In genomic region chr3:90254419-90255193, GRCm38 (mm10) we compare ENCODE assay signal across 8 mouse cellular contexts. TPM values are rescaled to one million over a fixed set of nuclear protein-coding genes. Genes with fewer than 3 reads are reported as not detected.
A peak's percentile ranks its signal among the peaks of the same experiment; 100 is the strongest.
DNase-seq lines count a peak whose midpoint lies in the region; ATAC-seq and TF ChIP-seq lines count a peak whose summit lies in the region.

No protein-coding gene starts in this region.

- no peak for TF ChIP-seq POLR2A in heart, adult 2 months (IDR thresholded peaks at IDR 0.05; ENCODE audit: insufficient read depth, low read depth, low read length)
- 0 out of 2 replicates have a peak, but pooled peaks have one; percentile 37 for TF ChIP-seq POLR2A in CH12.LX (IDR thresholded peaks at IDR 0.05; ENCODE audit: low read depth, low read length)

- H3K4me3 ChIP-seq in heart, adult 2 months, result peak overlapping the region; percentile 80
- peak overlapping the region; percentile 91 to 95 (median 93) for H3K4me3 ChIP-seq in CH12.LX (replicated peaks in 1 of 3; ENCODE audit: low read depth in 2 of 3, low read length in 2 of 3, poor library complexity in 1 of 3)
- peak overlapping the region; percentile 83 for H3K4me3 ChIP-seq in embryonic facial prominence, embryonic 14.5 days (ENCODE audit: low read depth, low read length)
- H3K4me3 ChIP-seq in intestine, embryonic 16.5 days (ENCODE audit: low read length), result peak overlapping the region; percentile 79
- H3K4me3 ChIP-seq in midbrain, embryonic 12.5 days, result peak overlapping the region; percentile 91

- H3K27ac ChIP-seq in heart, adult 2 months, result peak overlapping the region; percentile 92
- peak overlapping the region; percentile 91 for H3K27ac ChIP-seq in CH12.LX (ENCODE audit: insufficient read depth, low read depth)
- peak overlapping the region; percentile 71 for H3K27ac ChIP-seq in embryonic facial prominence, embryonic 14.5 days (replicated peaks; ENCODE audit: low read depth, low read length)
- peak overlapping the region; percentile 81 for H3K27ac ChIP-seq in intestine, embryonic 16.5 days (ENCODE audit: low read length)
- H3K27ac ChIP-seq in midbrain, embryonic 12.5 days (replicated peaks), result peak overlapping the region; percentile 89

- H3K4me2 ChIP-seq in CH12.LX (ENCODE audit: insufficient read depth, low read depth, poor library complexity, severe bottlenecking), result peak overlapping the region; percentile 46
- H3K4me2 ChIP-seq in embryonic facial prominence, embryonic 14.5 days (ENCODE audit: low read depth, low read length), result peak overlapping the region; percentile 91
- H3K4me2 ChIP-seq in intestine, embryonic 16.5 days (ENCODE audit: low read depth, low read length), result peak overlapping the region; percentile 70
- H3K4me2 ChIP-seq in midbrain, embryonic 12.5 days (replicated peaks), result peak overlapping the region; percentile 84

- intact Hi-C loops in heart, adult 2 months (cut with DNase I), result loop anchor here (2.0 kb wide), 2 partner anchors 24 to 34 kb away; partner anchors contain the start of gene Jtb
- intact Hi-C loops in left cerebral cortex, postnatal 4 days (cut with DNase I), result no loop called here

- H3K4me1 ChIP-seq in heart, adult 2 months (ENCODE audit: control insufficient read depth, insufficient read depth, low read length), result peaks cover 7% of the 10 kb centered on the region
- H3K4me1 ChIP-seq in CH12.LX (ENCODE audit: control insufficient read depth in 1 of 2, insufficient read depth in 2 of 2), result peaks cover 8 to 45% of the 10 kb centered on the region in 2 experiments
- H3K4me1 ChIP-seq in embryonic facial prominence, embryonic 14.5 days (ENCODE audit: control insufficient read depth, insufficient read depth, low read length), result peaks cover 12% of the 10 kb centered on the region; the same call in 1 of the 2 replicates
- peaks cover 11% of the 10 kb centered on the region for H3K4me1 ChIP-seq in intestine, embryonic 16.5 days (ENCODE audit: control insufficient read depth, insufficient read depth, low read length)
- H3K4me1 ChIP-seq in midbrain, embryonic 12.5 days, result peaks cover 13% of the 10 kb centered on the region

- TF ChIP-seq CTCF in heart, adult 2 months (IDR thresholded peaks at IDR 0.05), result no peak
- TF ChIP-seq CTCF in CH12.LX (conservative IDR thresholded peaks at IDR 0.05 in 1 of 2, IDR thresholded peaks at IDR 0.05 in 1 of 2; ENCODE audit: low read depth in 2 of 2, low read length in 2 of 2), result peak in 1 of 2 experiments; percentile 19; a peak in 1 of 4 replicates

- WGBS in heart, adult 2 months, result 1% methylated on average over 41 of the region's 41 CpGs
- WGBS in embryonic facial prominence, embryonic 14.5 days, result 1% methylated on average over 31 of the region's 41 CpGs
- under 1% methylated on average over 41 of the region's 41 CpGs for WGBS in intestine, embryonic 16.5 days
- WGBS in midbrain, embryonic 12.5 days, result under 1% methylated on average over 41 of the region's 41 CpGs

- dilution Hi-C loops in CH12.LX (cut with MboI; ENCODE audit: extremely low pct_ligation_motif_present, extremely low pct_unique_long_range_greater_than_20kb, low sequenced_read_pairs), result no loop called here

- TF ChIP-seq RAD21 in CH12.LX (IDR thresholded peaks at IDR 0.05; ENCODE audit: low read depth, low read length), result no peak

- in situ Hi-C loops in CH12.LX (cut with MboI; ENCODE audit: low pct_ligation_motif_present, low pct_unique_long_range_greater_than_20kb, low sequenced_read_pairs), result no loop called here

- H3K79me2 ChIP-seq in heart, adult 2 months (replicated peaks; ENCODE audit: control insufficient read depth, insufficient read depth, low read length), result peaks cover 3% of the 10 kb centered on the region; the same call in 1 of the 2 replicates
- H3K79me2 ChIP-seq in CH12.LX (replicated peaks; ENCODE audit: control insufficient read depth, extremely low read depth, insufficient read depth, poor library complexity, severe bottlenecking), result peaks cover 56% of the 10 kb centered on the region

- peak; percentile 61 for ATAC-seq in embryonic facial prominence, embryonic 14.5 days (ENCODE audit: low read depth)
- ATAC-seq in intestine, embryonic 16.5 days, result peak; percentile 78
- peak; percentile 78 for ATAC-seq in midbrain, embryonic 12.5 days (ENCODE audit: low FRiP score, low read depth)

- H3K27me3 ChIP-seq in heart, adult 2 months (ENCODE audit: control insufficient read depth, insufficient read depth, low read length), result no peaks in the 10 kb centered on the region
- H3K27me3 ChIP-seq in CH12.LX (replicated peaks), result no peaks in the 10 kb centered on the region
- H3K27me3 ChIP-seq in embryonic facial prominence, embryonic 14.5 days (replicated peaks; ENCODE audit: control insufficient read depth, insufficient read depth, low read length), result no peaks in the 10 kb centered on the region
- H3K27me3 ChIP-seq in intestine, embryonic 16.5 days (replicated peaks; ENCODE audit: control insufficient read depth, insufficient read depth, low read length), result no peaks in the 10 kb centered on the region
- H3K27me3 ChIP-seq in midbrain, embryonic 12.5 days, result no peaks in the 10 kb centered on the region

- no peaks in the 10 kb centered on the region; the same call in 1 of the 2 replicates for H3K36me3 ChIP-seq in heart, adult 2 months (ENCODE audit: control insufficient read depth, insufficient read depth, low read length)
- peaks cover 41 to 45% of the 10 kb centered on the region in 2 experiments for H3K36me3 ChIP-seq in CH12.LX (replicated peaks in 1 of 2; ENCODE audit: control insufficient read depth in 1 of 2, insufficient read depth in 1 of 2, low read length in 1 of 2)
- peaks cover 49% of the 10 kb centered on the region for H3K36me3 ChIP-seq in embryonic facial prominence, embryonic 14.5 days (ENCODE audit: control insufficient read depth, insufficient read depth, low read length)
- H3K36me3 ChIP-seq in intestine, embryonic 16.5 days (ENCODE audit: control insufficient read depth, insufficient read depth, low read length), result peaks cover 8% of the 10 kb centered on the region
- peaks cover 39% of the 10 kb centered on the region for H3K36me3 ChIP-seq in midbrain, embryonic 12.5 days

- H3K9ac ChIP-seq in heart, adult 2 months (ENCODE audit: low read depth, low read length), result peak overlapping the region; percentile 95
- peak overlapping the region; percentile 85 for H3K9ac ChIP-seq in CH12.LX (ENCODE audit: insufficient read depth, low read depth)
- peak overlapping the region; percentile 92 for H3K9ac ChIP-seq in embryonic facial prominence, embryonic 14.5 days (ENCODE audit: low read depth, low read length)
- peak overlapping the region; percentile 84 for H3K9ac ChIP-seq in intestine, embryonic 16.5 days (ENCODE audit: low read depth, low read length)
- peak overlapping the region; percentile 96 for H3K9ac ChIP-seq in midbrain, embryonic 12.5 days (replicated peaks)

- TF ChIP-seq EP300 in heart, adult 2 months (IDR thresholded peaks at IDR 0.05; ENCODE audit: insufficient read depth, low read depth, low read length), result no peak
- peak; percentile 56; the same call in 1 of the 2 replicates for TF ChIP-seq EP300 in CH12.LX (IDR thresholded peaks at IDR 0.05; ENCODE audit: low read length)

- H3K9me3 ChIP-seq in CH12.LX (replicated peaks; ENCODE audit: low read length), result no peaks in the 10 kb centered on the region
- no peaks in the 10 kb centered on the region for H3K9me3 ChIP-seq in embryonic facial prominence, embryonic 14.5 days (ENCODE audit: control insufficient read depth, low read length)
- no peaks in the 10 kb centered on the region for H3K9me3 ChIP-seq in intestine, embryonic 16.5 days (ENCODE audit: control insufficient read depth, low read length)
- no peaks in the 10 kb centered on the region for H3K9me3 ChIP-seq in midbrain, embryonic 12.5 days

- no peak for DNase-seq in heart, adult 2 months
- no peak for DNase-seq in heart, adult 9 months (ENCODE audit: low spot score in 2 of 2)
- peak; percentile 64 for DNase-seq in CH12.LX (ENCODE audit: extremely low read depth)
- DNase-seq in embryonic facial prominence, embryonic 14.5 days (ENCODE audit: low spot score), result no peak
- DNase-seq in left cerebral cortex, postnatal 4 days, result no peak
- DNase-seq in cerebellum, postnatal 10 days, result no peak

RNA-seq across cellular contexts. Expression of gene Crtc2, which starts 0.6 kb away (rescaled TPM):
- 10 to 100 TPM; 16.6 to 17.1 TPM for total RNA-seq in heart, adult 2 months (2021)
- 32.9 and 33.7 TPM in 2 replicates for polyA plus RNA-seq in heart, adult 2 months (2012; rRNA removed)
- total RNA-seq in CH12.LX (2012; rRNA removed), result 13.5 and 14.1 TPM in 2 replicates
- 5.4 and 6.1 TPM in 2 replicates for total RNA-seq in CH12.LX (2014; rRNA removed)
- 62.1 and 69.8 TPM in 2 replicates for polyA plus RNA-seq in CH12.LX (2012; ENCODE audit: insufficient read length, low read depth)
- polyA plus RNA-seq in embryonic facial prominence, embryonic 14.5 days (2014; fragmentation: Nextera tagmentation; extraction: Ambion mirVana), result 14.2 and 14.4 TPM in 2 replicates
- polyA plus RNA-seq in intestine, embryonic 16.5 days (2015; fragmentation: Nextera tagmentation; extraction: Ambion mirVana), result 19.1 and 20.1 TPM in 2 replicates
- 21.5 and 21.7 TPM in 2 replicates for polyA plus RNA-seq in midbrain, embryonic 12.5 days (2016; fragmentation: Nextera tagmentation; extraction: Ambion mirVana)
- total RNA-seq in left cerebral cortex, postnatal 4 days (2021), result 10 to 100 TPM; 29.6 to 31.4 TPM

RNA-seq across cellular contexts. Expression of gene Slc39a1, which starts 6.6 kb away (rescaled TPM):
- 10 to 100 TPM; 67.6 to 75.5 TPM for total RNA-seq in heart, adult 2 months (2021)
- 57.3 and 83.7 TPM in 2 replicates for polyA plus RNA-seq in heart, adult 2 months (2012; rRNA removed)
- total RNA-seq in CH12.LX (2012; rRNA removed) (42.2 and 44.4 TPM in 2 replicates), CH12.LX (2014; rRNA removed) (22.9 and 23.8 TPM in 2 replicates)
- polyA plus RNA-seq in CH12.LX (2012; ENCODE audit: insufficient read length, low read depth), result 40.4 and 40.7 TPM in 2 replicates
- polyA plus RNA-seq in embryonic facial prominence, embryonic 14.5 days (2014; fragmentation: Nextera tagmentation; extraction: Ambion mirVana), result 88.1 and 90.9 TPM in 2 replicates
- 94.5 and 127 TPM in 2 replicates for polyA plus RNA-seq in intestine, embryonic 16.5 days (2015; fragmentation: Nextera tagmentation; extraction: Ambion mirVana)
- 50.5 and 55.1 TPM in 2 replicates for polyA plus RNA-seq in midbrain, embryonic 12.5 days (2016; fragmentation: Nextera tagmentation; extraction: Ambion mirVana)
- total RNA-seq in left cerebral cortex, postnatal 4 days (2021), result 10 to 100 TPM; 41.2 TPM

RNA-seq across cellular contexts. Expression of gene Dennd4b, which starts 10.4 kb away (rescaled TPM):
- 10 to 100 TPM; 35.7 to 36.5 TPM for total RNA-seq in heart, adult 2 months (2021)
- 45.6 and 45.9 TPM in 2 replicates for polyA plus RNA-seq in heart, adult 2 months (2012; rRNA removed)
- 27.8 and 28.1 TPM in 2 replicates for total RNA-seq in CH12.LX (2012; rRNA removed)
- 9.4 and 9.8 TPM in 2 replicates for total RNA-seq in CH12.LX (2014; rRNA removed)
- 34.4 and 45.3 TPM in 2 replicates for polyA plus RNA-seq in CH12.LX (2012; ENCODE audit: insufficient read length, low read depth)
- polyA plus RNA-seq in embryonic facial prominence, embryonic 14.5 days (2014; fragmentation: Nextera tagmentation; extraction: Ambion mirVana), result 4.1 and 4.7 TPM in 2 replicates
- polyA plus RNA-seq in intestine, embryonic 16.5 days (2015; fragmentation: Nextera tagmentation; extraction: Ambion mirVana), result 2.3 and 2.4 TPM in 2 replicates
- 6.6 and 6.9 TPM in 2 replicates for polyA plus RNA-seq in midbrain, embryonic 12.5 days (2016; fragmentation: Nextera tagmentation; extraction: Ambion mirVana)
- total RNA-seq in left cerebral cortex, postnatal 4 days (2021), result 10 to 100 TPM; 29.8 to 29.9 TPM

RNA-seq across cellular contexts. Expression of gene Creb3l4, which starts 11.3 kb away (rescaled TPM):
- total RNA-seq in heart, adult 2 months (2021), result under 1 TPM; 0.14 to 0.16 TPM
- polyA plus RNA-seq in heart, adult 2 months (2012; rRNA removed), result 0.53 and 0.55 TPM in 2 replicates
- total RNA-seq in CH12.LX (2012; rRNA removed) (0.25 and 0.89 TPM in 2 replicates), CH12.LX (2014; rRNA removed) (0.21 and 0.72 TPM in 2 replicates)
- polyA plus RNA-seq in CH12.LX (2012; ENCODE audit: insufficient read length, low read depth), result 0.59 and 0.70 TPM in 2 replicates
- polyA plus RNA-seq in embryonic facial prominence, embryonic 14.5 days (2014; fragmentation: Nextera tagmentation; extraction: Ambion mirVana), result 5.2 and 6.1 TPM in 2 replicates
- 16.0 and 18.9 TPM in 2 replicates for polyA plus RNA-seq in intestine, embryonic 16.5 days (2015; fragmentation: Nextera tagmentation; extraction: Ambion mirVana)
- polyA plus RNA-seq in midbrain, embryonic 12.5 days (2016; fragmentation: Nextera tagmentation; extraction: Ambion mirVana), result 3.8 and 3.9 TPM in 2 replicates
- total RNA-seq in left cerebral cortex, postnatal 4 days (2021), result under 1 TPM; 0.24 to 0.28 TPM

RNA-seq across cellular contexts. Expression of gene Jtb, which starts 23.2 kb away (rescaled TPM):
- 10 to 100 TPM; 49.3 to 56.6 TPM for total RNA-seq in heart, adult 2 months (2021)
- 36.0 and 42.3 TPM in 2 replicates for polyA plus RNA-seq in heart, adult 2 months (2012; rRNA removed)
- 50.8 and 62.9 TPM in 2 replicates for total RNA-seq in CH12.LX (2012; rRNA removed)
- 54.2 and 70.3 TPM in 2 replicates for total RNA-seq in CH12.LX (2014; rRNA removed)
- polyA plus RNA-seq in CH12.LX (2012; ENCODE audit: insufficient read length, low read depth), result 67.4 and 73.6 TPM in 2 replicates
- polyA plus RNA-seq in embryonic facial prominence, embryonic 14.5 days (2014; fragmentation: Nextera tagmentation; extraction: Ambion mirVana), result 112 and 114 TPM in 2 replicates
- polyA plus RNA-seq in intestine, embryonic 16.5 days (2015; fragmentation: Nextera tagmentation; extraction: Ambion mirVana), result 110 and 114 TPM in 2 replicates
- 96.1 and 97.8 TPM in 2 replicates for polyA plus RNA-seq in midbrain, embryonic 12.5 days (2016; fragmentation: Nextera tagmentation; extraction: Ambion mirVana)
- 10 to 100 TPM; 42.7 to 53.0 TPM for total RNA-seq in left cerebral cortex, postnatal 4 days (2021)
